Mouse (Mus musculus) gastrocnemius, postnatal 14 days (tissue): ENCODE measurements around the gene Stmnd1. TPM values are rescaled to one million over a fixed set of nuclear protein-coding genes. Genes with fewer than 3 reads are reported as not detected.
A peak's percentile ranks its signal among the peaks of the same experiment; 100 is the strongest.
"Not testable (repeated sequence)": the region's sequence is repeated elsewhere in the genome, so short reads cannot be mapped to it uniquely, and the experiment has no call there.

Source experiments
- DNase-seq: peaks from one replicate; pipeline ENCODE4 v3.0.0; 2021; ENCODE audit warnings: mixed read lengths
- intact Hi-C: fragments of 180-260 bp; cut with DNase I; formaldehyde crosslinking; loops from one replicate; pipeline ENCODE4 v1.15.1; 2025; ENCODE audit warnings: low total_unique reads
- total RNA-seq, 2 experiments: library from RNA; stranded (reverse); gene quantifications; 2 replicates each; pipeline ENCODE4 v1.2.3; 2021

Gene Stmnd1
- total RNA-seq, 2 experiments from 2014 or later, result 0.70 to 0.71 TPM

DNA sequence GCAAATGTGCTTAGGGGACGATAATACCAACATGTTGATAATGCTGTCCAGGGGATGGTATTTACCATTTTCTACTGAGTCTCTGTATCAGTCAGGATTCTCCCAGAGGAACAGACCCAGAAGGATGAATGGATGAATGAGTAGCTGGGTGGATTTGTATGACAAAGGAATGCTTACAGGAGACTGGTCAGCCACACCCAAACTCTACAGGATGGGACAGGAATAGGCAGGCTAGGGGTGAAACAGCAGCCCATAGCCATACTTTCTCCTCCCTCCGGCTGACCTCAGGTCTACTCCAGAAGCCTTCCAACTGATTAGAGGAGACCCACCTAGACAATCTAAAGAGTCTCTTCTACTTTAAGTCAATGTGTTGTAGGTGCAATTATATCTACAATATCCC is 9.0 kb downstream of the Stmnd1 start:
- DNase-seq, result no peak
- intact Hi-C loops, result no loop called here

DNA sequence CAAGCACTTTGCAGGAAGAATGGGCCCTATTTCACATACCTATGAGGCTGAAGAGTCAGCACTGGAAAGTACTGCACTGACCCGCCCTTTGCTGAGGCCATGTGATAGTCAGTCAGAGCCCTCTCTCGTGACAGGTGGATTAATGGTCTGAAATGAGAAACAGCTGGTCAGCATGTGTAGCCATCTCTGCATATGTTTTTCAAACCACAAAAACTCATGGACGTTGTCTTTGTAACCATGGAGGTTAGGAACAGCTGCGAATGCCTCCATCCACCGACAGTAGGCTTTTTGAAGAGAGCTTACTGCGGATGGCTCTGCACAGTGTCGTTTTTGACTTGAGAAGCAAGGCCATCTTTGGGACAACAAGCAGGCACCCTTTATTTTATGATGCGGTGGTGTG is 14.3 kb downstream of the Stmnd1 start:
- DNase-seq, result no peak
- intact Hi-C loops, result no loop called here

DNA sequence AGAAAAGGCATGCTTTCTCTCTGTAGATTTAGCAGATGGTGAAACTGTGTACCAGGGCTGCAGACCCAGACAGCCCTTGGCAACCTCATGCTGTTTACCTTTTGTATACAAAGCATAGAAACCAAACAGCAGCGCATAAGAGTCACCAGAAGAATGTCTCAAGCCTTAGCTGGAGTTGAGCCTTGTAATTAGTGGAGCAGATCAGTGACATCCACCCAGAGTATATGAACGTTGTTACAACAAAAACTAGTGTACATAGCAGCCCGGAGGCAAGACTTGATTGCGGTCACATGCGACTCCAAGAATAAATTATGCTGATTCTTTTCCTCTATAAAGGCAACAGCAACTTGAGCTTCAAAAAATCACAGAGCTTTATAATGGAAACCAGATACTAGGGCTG is 14.9 kb downstream of the Stmnd1 start:
- no peak for DNase-seq
- intact Hi-C loops, result no loop called here

DNA sequence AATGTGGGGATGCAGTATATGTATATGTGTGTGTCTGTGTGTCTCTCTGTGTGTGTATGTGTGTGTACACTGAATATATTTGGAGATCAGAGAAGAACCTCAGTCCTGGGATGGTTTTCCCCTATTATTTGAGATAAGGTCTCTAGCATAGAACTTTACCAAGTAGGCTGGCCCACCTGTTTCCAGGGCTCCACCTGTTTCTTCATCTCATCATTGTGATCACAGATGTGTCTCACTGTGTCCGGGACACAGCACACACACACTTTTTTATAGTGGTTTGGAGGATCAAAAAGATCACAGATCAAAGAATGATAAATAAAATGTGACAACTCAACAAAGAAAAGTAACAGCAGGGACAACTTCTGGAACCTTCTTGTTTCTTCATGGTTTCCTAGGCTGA is 17.0 kb downstream of the Stmnd1 start:
- DNase-seq, result no peak
- intact Hi-C loops, result no loop called here

DNA sequence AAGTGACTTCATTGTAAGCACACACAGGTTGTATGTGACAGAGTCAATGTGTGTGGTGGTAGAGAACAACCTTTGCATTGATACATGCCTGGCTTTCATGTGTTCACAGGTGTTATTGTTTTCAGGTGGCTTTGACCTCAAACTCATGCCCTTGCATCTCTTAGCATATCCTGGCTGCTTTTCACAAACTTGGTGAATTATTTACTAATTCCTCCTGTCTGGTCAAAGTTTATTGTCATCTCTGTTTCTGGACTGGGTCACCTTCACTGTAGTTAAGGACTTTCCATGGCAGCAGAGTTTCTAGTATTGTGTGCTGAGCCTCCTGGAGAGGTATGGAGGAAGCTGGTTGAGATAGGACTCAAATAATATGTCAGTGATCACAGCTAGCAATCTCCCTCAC is 20.8 kb downstream of the Stmnd1 start:
- no peak for DNase-seq
- intact Hi-C loops, result no loop called here

DNA sequence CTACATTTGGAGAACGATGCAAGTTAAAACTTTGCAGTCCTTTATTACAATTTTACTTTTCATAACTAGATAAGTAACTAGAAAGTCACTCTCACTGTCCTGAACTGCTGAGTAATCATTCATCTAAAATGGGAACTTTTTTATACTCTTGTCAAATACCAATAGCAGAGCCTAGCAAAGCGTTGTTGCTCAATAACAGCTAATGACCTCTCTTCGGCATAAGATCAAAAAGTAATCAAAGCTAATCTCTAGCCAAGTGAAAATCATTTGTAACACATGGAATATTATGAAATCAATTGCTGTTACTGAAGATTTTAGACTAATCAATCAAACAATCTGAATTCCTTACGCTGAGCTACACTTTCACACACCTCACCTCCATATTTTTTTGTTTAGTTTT is 24.2 kb downstream of the Stmnd1 start:
- no peak for DNase-seq
- intact Hi-C loops, result no loop called here

DNA sequence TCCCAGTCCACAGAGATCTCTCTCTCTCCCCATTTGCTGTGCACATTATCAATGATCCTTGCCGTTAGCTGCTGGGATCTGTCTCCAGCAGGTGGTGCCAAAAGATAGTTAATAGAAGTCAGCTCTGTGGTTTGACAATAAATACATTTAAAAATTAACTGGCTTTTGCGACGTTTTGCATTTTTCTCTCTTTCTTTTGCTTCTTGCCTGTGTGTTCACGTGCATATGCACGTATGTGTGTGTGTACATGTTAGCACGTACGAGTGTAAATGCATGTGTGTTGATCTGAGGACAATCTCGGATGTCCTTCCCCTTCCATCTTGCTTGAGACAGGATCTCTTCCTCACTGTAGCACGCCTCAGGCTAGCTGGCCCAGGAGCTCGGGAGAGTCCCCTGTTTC is 37.3 kb downstream of the Stmnd1 start:
- peak; percentile 28 for DNase-seq
- intact Hi-C loops, result loop anchor here (5.0 kb wide), 2 partner anchors 352 to 487 kb away; no protein-coding TSS in a partner anchor

DNA sequence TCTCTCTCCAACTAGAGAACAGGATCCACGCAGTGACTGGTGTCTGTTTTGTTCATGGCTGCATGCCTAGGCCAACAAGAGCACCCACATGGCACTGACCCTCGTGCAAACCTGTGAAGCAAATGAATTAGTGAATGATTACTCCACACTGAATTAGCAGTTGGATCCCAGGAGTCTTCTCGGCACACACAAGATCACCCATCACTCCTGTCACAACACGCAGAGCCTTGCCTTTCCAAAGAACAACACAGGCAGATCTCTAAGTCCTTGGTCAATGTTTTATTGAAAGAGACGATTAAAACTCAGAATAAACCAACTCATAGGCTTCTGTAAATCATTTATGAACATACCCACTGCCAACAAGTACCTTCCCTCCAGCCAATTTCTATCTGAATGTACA is 39.7 kb downstream of the Stmnd1 start:
- intact Hi-C loops, result loop anchor here (5.0 kb wide), 2 partner anchors 349 to 484 kb away; no protein-coding TSS in a partner anchor
- no peak for DNase-seq

DNA sequence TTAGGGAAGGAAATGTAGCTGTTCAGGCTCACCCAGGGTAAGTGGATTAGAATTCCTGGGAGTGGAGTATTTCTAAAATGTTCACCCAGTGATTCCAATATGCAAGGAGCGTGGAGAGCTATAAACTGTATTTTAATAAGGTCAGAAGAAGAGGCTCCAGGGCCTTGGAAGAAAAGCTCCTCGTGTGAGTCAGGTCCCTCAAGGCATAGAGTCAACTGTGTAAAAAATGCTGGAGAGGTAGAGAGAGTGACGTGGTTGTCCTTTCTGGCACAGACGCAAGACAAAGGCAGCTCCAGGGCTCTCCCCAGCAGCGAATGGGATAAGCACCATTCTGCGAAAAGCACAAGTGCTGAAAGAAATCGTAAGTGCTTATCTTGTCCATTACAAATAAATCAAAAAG is 41.6 kb downstream of the Stmnd1 start:
- DNase-seq, result no peak
- intact Hi-C loops, result no loop called here

DNA sequence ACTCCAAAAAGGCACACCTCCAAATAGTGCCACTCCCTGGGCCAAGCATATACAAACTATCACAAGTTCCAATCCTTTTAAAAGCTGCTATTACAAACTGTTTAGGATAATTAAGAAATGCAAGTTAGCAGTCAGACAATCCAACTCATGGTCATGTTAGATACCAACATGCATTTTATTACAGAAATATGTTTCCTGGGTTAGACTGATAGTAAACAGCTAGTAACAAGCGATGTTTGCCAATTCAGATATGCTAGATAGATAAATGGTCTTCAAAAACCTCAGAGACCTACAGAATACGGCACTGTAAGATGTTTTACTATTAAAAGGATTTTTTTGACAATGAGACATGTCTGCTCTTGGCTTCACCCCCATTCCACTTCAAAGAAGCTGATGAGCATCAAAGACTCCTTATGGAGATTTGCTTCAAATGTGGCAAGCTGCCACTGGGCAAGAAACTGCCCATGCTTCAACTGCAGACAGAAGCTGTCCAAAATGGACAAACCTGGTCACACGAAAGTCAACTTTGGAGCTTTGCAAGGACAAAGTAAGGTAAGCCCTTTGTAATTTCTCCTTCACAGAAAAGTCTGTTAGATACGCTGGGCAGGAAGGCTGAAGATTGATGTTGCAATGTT is 52.9 kb downstream of the Stmnd1 start:
- intact Hi-C loops, result no loop called here

DNA sequence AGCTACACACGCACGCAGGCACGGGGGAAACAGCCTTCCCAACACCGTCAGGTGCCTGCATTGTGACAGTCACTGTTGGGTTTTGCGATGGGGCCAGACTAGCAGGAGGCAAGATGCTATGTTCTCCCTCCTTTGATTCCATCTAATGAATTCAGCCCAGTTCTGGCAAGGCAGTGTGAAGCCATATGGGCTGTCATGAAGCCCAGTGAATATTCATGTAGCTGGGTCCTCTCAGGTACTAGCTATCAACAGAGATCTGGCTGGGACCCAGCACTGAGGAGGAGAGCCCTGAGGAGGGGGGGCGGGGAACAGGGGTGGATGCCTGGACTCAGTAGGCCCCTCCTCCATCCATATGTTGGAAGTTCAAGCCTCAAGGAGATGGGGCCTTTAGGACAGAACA is 61.5 kb downstream of the Stmnd1 start:
- intact Hi-C loops, result no loop called here
- no peak for DNase-seq

More for the DNA sequence above, 52.9 kb downstream of the Stmnd1 start:
- DNase-seq, result no peak

DNA sequence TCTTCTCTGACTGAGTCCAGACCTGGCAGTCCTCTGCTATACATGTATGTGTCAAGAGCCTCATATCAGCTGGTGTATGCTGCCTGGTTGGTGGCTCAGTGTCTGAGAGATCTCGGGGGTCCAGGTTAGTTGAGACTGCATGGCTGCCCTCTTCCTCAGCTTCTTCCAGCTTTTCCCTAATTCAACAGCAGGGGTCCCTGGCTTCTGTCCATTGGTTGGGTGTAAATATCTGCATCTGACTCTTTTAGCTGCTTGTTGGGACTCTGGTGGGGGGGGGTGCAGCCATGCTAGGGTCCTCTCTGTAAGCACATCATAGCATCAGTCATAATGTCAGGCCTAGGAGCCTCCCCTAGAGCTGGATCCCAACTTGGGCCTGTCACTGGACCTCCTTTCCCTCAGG is 62.8 kb downstream of the Stmnd1 start:
- intact Hi-C loops, DNase-seq: not testable (repeated sequence)

DNA sequence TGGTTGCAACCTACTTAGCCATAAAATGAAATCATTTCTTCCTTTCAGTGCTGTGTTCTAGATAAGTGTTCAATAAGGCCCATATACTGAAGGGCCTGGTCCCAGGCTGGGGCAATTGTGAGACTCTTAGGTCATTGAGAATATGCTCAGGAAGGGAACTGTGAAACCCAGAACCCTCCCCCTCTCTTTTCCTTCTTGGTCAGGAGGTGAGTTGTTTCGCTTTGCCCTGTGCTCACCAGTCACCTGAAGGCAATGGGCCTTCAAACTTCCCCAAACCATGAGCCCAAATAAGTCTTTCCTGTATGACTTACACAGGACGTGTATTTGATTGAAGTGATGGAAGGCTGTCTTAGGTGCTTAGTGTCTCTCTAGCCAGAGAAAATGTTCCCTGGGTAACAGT is 64.3 kb downstream of the Stmnd1 start:
- intact Hi-C loops, result no loop called here
- DNase-seq, result no peak

DNA sequence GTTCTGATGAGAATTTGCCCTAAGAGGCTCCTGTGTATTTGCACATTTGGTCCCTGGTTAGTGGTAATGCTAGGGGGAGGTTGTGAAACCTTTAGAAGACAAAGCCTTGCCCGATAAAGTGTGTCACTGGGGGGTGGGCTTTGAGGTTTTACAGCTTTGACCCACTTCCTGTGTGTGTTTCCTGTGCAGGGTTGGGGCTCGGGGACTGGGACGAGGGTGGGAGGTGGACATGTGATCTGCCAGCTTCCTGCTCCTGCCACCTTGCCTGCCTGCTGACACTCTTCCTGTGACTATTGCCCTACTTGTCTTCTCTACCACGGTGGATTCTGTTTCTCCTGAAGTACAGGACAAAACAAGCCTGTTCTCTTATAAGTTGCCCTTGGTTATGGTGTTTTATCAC is 66.4 kb downstream of the Stmnd1 start:
- intact Hi-C loops, result no loop called here
- DNase-seq, result no peak

DNA sequence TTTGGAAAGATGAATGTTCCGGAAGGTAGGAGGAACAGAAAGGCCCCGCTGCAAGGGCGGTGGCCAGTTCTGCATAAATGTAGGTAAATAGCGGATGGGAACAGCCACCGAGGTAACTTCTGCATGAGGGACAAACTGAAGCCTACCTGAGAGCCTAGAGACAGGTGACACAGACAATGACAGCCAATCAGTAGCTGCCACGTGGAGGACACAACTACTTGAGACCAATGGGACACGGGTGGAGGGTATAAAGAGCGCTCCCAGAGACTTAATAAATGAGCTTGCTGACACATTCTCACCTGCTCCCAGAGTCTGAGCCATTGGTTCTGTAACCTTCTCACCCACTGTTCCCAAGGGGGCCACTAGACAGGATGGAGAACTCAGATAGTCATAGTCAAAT is 67.1 kb downstream of the Stmnd1 start:
- intact Hi-C loops, result no loop called here
- no peak for DNase-seq

DNA sequence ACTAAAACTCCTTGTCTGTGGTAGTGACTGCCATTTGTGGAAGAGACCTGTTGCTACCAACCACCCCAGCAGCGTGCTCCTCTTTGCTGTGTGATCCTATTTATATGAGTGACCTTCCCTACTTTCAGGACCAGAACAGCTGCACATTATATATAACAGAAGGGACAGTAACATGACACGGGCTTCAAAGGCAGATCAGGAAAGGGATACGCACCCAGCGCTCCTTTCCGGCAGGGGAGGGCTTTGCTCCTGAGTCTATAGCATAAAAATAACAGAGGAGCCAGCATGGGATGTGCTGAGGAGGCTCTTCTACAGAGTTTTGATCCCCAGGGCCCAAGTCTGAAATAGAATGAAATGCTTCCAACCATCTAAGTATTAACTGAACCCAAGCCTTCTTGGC is 67.9 kb downstream of the Stmnd1 start:
- intact Hi-C loops, result no loop called here
- DNase-seq, result no peak

DNA sequence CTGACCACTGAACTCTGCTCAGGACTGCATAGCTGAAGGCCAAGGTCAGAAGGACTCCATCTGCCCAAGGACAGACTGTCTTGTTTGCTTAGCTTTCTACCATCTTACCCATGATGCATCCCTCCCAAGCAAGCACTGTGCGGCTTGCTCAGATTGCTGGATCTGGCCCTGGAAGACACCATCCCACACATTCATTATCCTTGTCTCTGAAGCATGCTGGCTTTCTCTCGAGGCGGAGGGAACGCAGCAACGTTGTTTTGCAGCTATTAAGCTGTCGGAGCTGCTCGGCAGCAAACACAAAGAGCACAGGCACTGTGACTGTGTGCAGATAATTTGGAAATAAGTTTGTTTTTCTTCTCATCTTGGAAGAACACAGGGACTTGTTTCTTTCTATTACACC is 69.7 kb downstream of the Stmnd1 start:
- no peak for DNase-seq
- intact Hi-C loops, result no loop called here

DNA sequence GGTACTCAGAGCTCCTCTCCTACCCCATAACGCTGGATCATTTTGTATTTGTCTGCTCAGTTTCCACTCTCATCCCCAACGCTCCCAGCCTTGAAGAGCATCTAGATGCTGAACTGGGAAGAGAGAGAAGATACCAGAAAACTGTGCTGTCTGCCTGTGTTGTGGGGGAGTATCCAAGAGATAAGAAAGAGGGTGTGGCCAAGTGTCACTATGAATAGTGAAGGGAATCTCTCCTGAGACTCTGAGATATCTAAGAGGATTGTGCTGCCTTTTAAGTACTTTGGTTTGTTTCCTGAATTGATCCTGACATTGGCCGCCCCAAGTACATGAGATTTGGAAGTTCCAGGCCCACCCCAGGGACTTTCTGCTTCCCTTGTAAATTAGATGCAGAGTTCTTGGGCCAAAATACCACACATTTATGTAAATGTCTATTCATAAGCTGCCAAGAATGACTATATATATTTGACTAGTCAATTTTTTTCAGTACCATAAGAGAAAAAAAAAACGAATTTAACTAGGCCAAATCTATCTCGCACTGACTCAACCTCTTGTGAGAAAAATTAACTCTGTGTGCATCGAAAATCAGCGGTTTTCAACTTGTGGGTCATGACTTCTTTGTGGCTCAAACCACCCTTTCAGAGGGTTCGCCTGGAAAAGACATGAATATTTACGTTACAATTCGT is 73.5 kb downstream of the Stmnd1 start:
- no peak for DNase-seq
- intact Hi-C loops, result no loop called here

DNA sequence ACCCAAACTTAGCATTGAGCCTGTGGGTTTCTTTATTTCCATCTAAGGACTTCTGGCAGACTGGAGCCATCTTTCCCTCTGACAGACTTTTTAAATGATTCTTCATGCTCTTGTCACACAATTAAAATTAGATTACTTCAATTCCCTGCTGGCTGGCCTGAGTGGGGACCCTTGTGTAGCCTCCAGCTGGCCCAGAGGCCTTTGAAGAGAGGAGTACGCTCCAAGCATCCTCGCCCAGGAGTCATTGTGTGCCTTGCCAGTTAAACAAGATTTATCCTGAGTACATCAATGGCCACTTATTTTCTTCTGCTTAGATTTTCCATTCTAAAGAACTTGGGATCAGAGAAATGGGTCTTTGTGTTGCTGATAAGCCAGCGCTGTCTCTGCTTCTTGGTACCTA is 76.1 kb downstream of the Stmnd1 start:
- intact Hi-C loops, result no loop called here
- no peak for DNase-seq
